10 mouse cellular contexts compared by ENCODE assay signal in genomic region chr5:86191356-86191755, GRCm38 (mm10). TPM values are rescaled to one million over a fixed set of nuclear protein-coding genes. Genes with fewer than 3 reads are reported as not detected.
DNase-seq lines count a peak whose midpoint lies in the region; ATAC-seq and TF ChIP-seq lines count a peak whose summit lies in the region.
"Had no signal": no experiment of that assay in that cellular context is flagged by ENCODE, and none has a peak within 500 bp of the region (broad histone marks: within the 10 kb centered on the region; RNA-seq: fewer than 3 reads in every experiment).

No protein-coding gene starts in this region.

- no peaks in the 10 kb centered on the region for H3K36me3 ChIP-seq in kidney, adult 2 months (ENCODE audit: control insufficient read depth, insufficient read depth, low read length)
- H3K36me3 ChIP-seq in ES-E14 (ENCODE audit: control insufficient read depth, insufficient read depth, low read length, poor library complexity, severe bottlenecking), result no peaks in the 10 kb centered on the region
- H3K36me3 ChIP-seq in liver, embryonic 14.5 days (replicated peaks; ENCODE audit: control insufficient read depth, insufficient read depth, low read depth), result no peaks in the 10 kb centered on the region
- H3K36me3 ChIP-seq: embryonic facial prominence, embryonic 15.5 days had no signal

- H3K4me3 ChIP-seq in kidney, adult 2 months (ENCODE audit: insufficient read depth, low read depth, low read length), result no peak overlapping the region
- H3K4me3 ChIP-seq in ES-E14 (ENCODE audit: insufficient read depth in 1 of 2, low read depth in 1 of 2, low read length in 2 of 2, poor library complexity in 1 of 2, severe bottlenecking in 1 of 2), result no peak overlapping the region
- no peak overlapping the region for H3K4me3 ChIP-seq in cortical plate, adult 2 months (ENCODE audit: insufficient read depth, low read length)
- H3K4me3 ChIP-seq in liver, embryonic 14.5 days (ENCODE audit: insufficient read depth in 1 of 2, low read depth in 2 of 2, low read length in 2 of 2), result no peak overlapping the region
- H3K4me3 ChIP-seq: embryonic facial prominence, embryonic 15.5 days had no signal

- TF ChIP-seq CTCF in kidney, adult 2 months (conservative IDR thresholded peaks at IDR 0.05; ENCODE audit: insufficient read depth, insufficient read length, low read depth, low read length), result no peak
- peak; percentile 48; the same call in 1 of the 2 replicates for TF ChIP-seq CTCF in cortical plate, adult 2 months (IDR thresholded peaks at IDR 0.05; ENCODE audit: extremely low read depth, insufficient read depth, low read length)
- TF ChIP-seq CTCF in liver, embryonic 14.5 days (IDR thresholded peaks at IDR 0.05; ENCODE audit: low read depth), result peak; percentile 45; the same call in 1 of the 2 replicates

- no peak overlapping the region for H3K27ac ChIP-seq in kidney, adult 2 months (ENCODE audit: insufficient read depth, low read depth, low read length)
- H3K27ac ChIP-seq in ES-E14 (ENCODE audit: insufficient read depth, low read depth, low read length, poor library complexity, severe bottlenecking), result no peak overlapping the region
- no peak overlapping the region for H3K27ac ChIP-seq in cortical plate, adult 2 months (ENCODE audit: insufficient read depth, low read length)
- no peak overlapping the region for H3K27ac ChIP-seq in liver, embryonic 14.5 days
- H3K27ac ChIP-seq: embryonic facial prominence, embryonic 15.5 days had no signal

- no peaks in the 10 kb centered on the region for H3K4me1 ChIP-seq in kidney, adult 2 months (ENCODE audit: control insufficient read depth, insufficient read depth, low read length)
- peaks cover 2% of the 10 kb centered on the region in 2 experiments; a peak in 2 of 4 replicates for H3K4me1 ChIP-seq in ES-E14 (ENCODE audit: control insufficient read depth in 2 of 2, insufficient read depth in 2 of 2, low read length in 2 of 2, poor library complexity in 1 of 2)
- no peaks in the 10 kb centered on the region for H3K4me1 ChIP-seq in cortical plate, adult 2 months (ENCODE audit: control insufficient read depth, insufficient read depth, low read length)
- no peaks in the 10 kb centered on the region for H3K4me1 ChIP-seq in liver, embryonic 14.5 days (replicated peaks; ENCODE audit: control insufficient read depth in 2 of 2, insufficient read depth in 2 of 2, low read length in 1 of 2)
- H3K4me1 ChIP-seq: embryonic facial prominence, embryonic 15.5 days had no signal

- 12% methylated on average over 4 of the region's 4 CpGs for WGBS in kidney, adult 2 months
- WGBS in liver, embryonic 14.5 days (ENCODE audit: insufficient replicate concordance), result 10% methylated on average over 4 of the region's 4 CpGs

- no peaks in the 10 kb centered on the region for H3K9me3 ChIP-seq in ES-E14 (ENCODE audit: control insufficient read depth, insufficient read depth, low read depth, low read length)
- no peaks in the 10 kb centered on the region for H3K9me3 ChIP-seq in liver, embryonic 14.5 days (ENCODE audit: control insufficient read depth, low read length)
- H3K9me3 ChIP-seq: embryonic facial prominence, embryonic 15.5 days had no signal

- TF ChIP-seq POLR2A in kidney, adult 2 months (IDR thresholded peaks at IDR 0.05; ENCODE audit: low read depth, low read length), result no peak
- no peak for TF ChIP-seq POLR2A in cortical plate, adult 2 months (IDR thresholded peaks at IDR 0.05; ENCODE audit: extremely low read depth, insufficient read depth, low read length)

- no peak for TF ChIP-seq EP300 in liver, embryonic 14.5 days (IDR thresholded peaks at IDR 0.05; ENCODE audit: low read depth)

- no peak overlapping the region for H3K4me2 ChIP-seq in liver, embryonic 14.5 days (ENCODE audit: low read depth)
- H3K4me2 ChIP-seq: embryonic facial prominence, embryonic 15.5 days had no signal

- DNase-seq in kidney, adult 2 months, result peak; percentile 44
- DNase-seq in kidney, adult 11 months, result no peak
- peak; percentile 48 for DNase-seq in ES-E14 (ENCODE audit: low read depth, low spot score)
- DNase-seq in liver, embryonic 14.5 days (ENCODE audit: low read depth in 3 of 3, low spot score in 3 of 3), result peak in 1 of 3 experiments; percentile 28
- no peak for DNase-seq in urinary bladder, postnatal 4 days (ENCODE audit: low spot score in 2 of 2)
- DNase-seq in right cerebral cortex, postnatal 14 days, result no peak
- DNase-seq in urinary bladder, adult 18-20 months (ENCODE audit: low spot score in 2 of 2), result no peak

- H3K27me3 ChIP-seq in kidney, adult 2 months (replicated peaks; ENCODE audit: control insufficient read depth, insufficient read depth, low read length), result no peaks in the 10 kb centered on the region
- no peaks in the 10 kb centered on the region for H3K27me3 ChIP-seq in liver, embryonic 14.5 days (ENCODE audit: control insufficient read depth, insufficient read depth, low read length)
- H3K27me3 ChIP-seq: embryonic facial prominence, embryonic 15.5 days had no signal

- no peak overlapping the region for H3K9ac ChIP-seq in ES-E14 (ENCODE audit: insufficient read depth, low read depth, low read length, poor library complexity, severe bottlenecking)
- no peak overlapping the region for H3K9ac ChIP-seq in liver, embryonic 14.5 days (replicated peaks)
- H3K9ac ChIP-seq: embryonic facial prominence, embryonic 15.5 days had no signal

- ATAC-seq in liver, embryonic 14.5 days (ENCODE audit: insufficient read depth), result no peak

- in situ Hi-C loops in ES-E14 (cut with MboI; ENCODE audit: low sequenced_read_pairs in 2 of 2, unreplicated experiment in 2 of 2), result loop anchor here in 1 of 2 experiments (10.0 kb wide), 1 partner anchor 223 kb away; no protein-coding TSS in a partner anchor

TF ChIP-seq in ES-E14, 5 proteins besides CTCF, POLR2A, EP300 and RAD21:
- peak; percentile 52; the same call in 1 of the 2 replicates for TF ChIP-seq ZC3H11A (IDR thresholded peaks at IDR 0.05; ENCODE audit: borderline replicate concordance, low read depth, low read length)
- TF ChIP-seq HCFC1 (IDR thresholded peaks at IDR 0.05; ENCODE audit: borderline replicate concordance, insufficient read depth, low read length), result no peak

RNA-seq across cellular contexts. Expression of gene Gnrhr, which starts 6.3 kb away (rescaled TPM):
- polyA plus RNA-seq in kidney, adult 2 months (2012; rRNA removed), result not detected in 2 replicates
- not detected in 2 replicates for total RNA-seq in ES-E14 (2012; rRNA removed)
- polyA plus RNA-seq in cortical plate, adult 2 months (2012; rRNA removed), result not detected in 2 replicates
- not detected in 2 replicates for polyA plus RNA-seq in liver, embryonic 14.5 days (2012; rRNA removed)
- not detected in 2 replicates for polyA plus RNA-seq in liver, embryonic 14.5 days (2014; fragmentation: Nextera tagmentation; extraction: Ambion mirVana)
- polyA plus RNA-seq: embryonic facial prominence, embryonic 15.5 days; lung, embryonic 16.5 days had no signal

RNA-seq across cellular contexts. Expression of gene Uba6, which starts 18.8 kb away (rescaled TPM):
- polyA plus RNA-seq in kidney, adult 2 months (2012; rRNA removed), result 1.5 and 2.1 TPM in 2 replicates
- 28.9 and 36.0 TPM in 2 replicates for total RNA-seq in ES-E14 (2012; rRNA removed)
- 6.4 and 7.3 TPM in 2 replicates for polyA plus RNA-seq in cortical plate, adult 2 months (2012; rRNA removed)
- polyA plus RNA-seq in liver, embryonic 14.5 days (2012; rRNA removed), result 1.7 and 2.5 TPM in 2 replicates
- 4.2 and 5.1 TPM in 2 replicates for polyA plus RNA-seq in liver, embryonic 14.5 days (2014; fragmentation: Nextera tagmentation; extraction: Ambion mirVana)

Comparison
In these comparisons a context has a peak if more than half of its experiments do, and no peak if none do; other contexts are left out.
1. DNase-seq: peak in kidney, adult 2 months (single experiment) and ES-E14 (single experiment); none in kidney, adult 11 months (single experiment), urinary bladder, postnatal 4 days (0 of 2), right cerebral cortex, postnatal 14 days (single experiment) and urinary bladder, adult 18-20 months (0 of 2).